Mouse (Mus musculus) liver, postnatal 0 days (tissue): ENCODE measurements around the gene Col25a1.

Experiments
- CTCF ChIP-seq: sonication (generic); IDR thresholded peaks from 2 replicates; pipeline ENCODE4 v1.5.1; 2016; ENCODE audit warnings: antibody characterized with exemption, low read depth
- EP300 ChIP-seq: IDR thresholded peaks from 2 replicates; pipeline ENCODE4 v1.6.1; 2016; ENCODE audit warnings: antibody characterized with exemption, low read depth, mild to moderate bottlenecking

GRCm38 (mm10) chr3:130083312-130083711 is 48.0 kb upstream of the Col25a1 start:
- TF ChIP-seq EP300 (no peak), CTCF (no peak)
